Mouse (Mus musculus) midbrain, embryonic 11.5 days (tissue): ENCODE results near the gene Gm17655. TPM values are rescaled to one million over a fixed set of nuclear protein-coding genes. Genes with fewer than 3 reads are reported as not detected.
A peak's percentile ranks its signal among the peaks of the same experiment; 100 is the strongest.
"Not testable (repeated sequence)": the region's sequence is repeated elsewhere in the genome, so short reads cannot be mapped to it uniquely, and the experiment has no call there.

Source experiments
- ATAC-seq: fragments of 200-750 bp; cut with Nextera tagmentation; 2 replicates; pipeline ENCODE4 v1.8.0; 2017; ENCODE audit warnings: moderate TSS enrichment, moderate library complexity; ENCODE audit not compliant: low FRiP score
- DNase-seq: peaks from one replicate; pipeline ENCODE4 v3.0.0; 2015; ENCODE audit warnings: low spot score; ENCODE audit errors: missing footprints
- H3K27ac ChIP-seq: fragments of 300-500 bp; sonication (generic); 2 replicates; pipeline ENCODE4 v1.5.1; 2014; ENCODE audit warnings: low read depth, low read length
- H3K27me3 ChIP-seq: fragments of 300-500 bp; sonication (generic); 2 replicates; pipeline ENCODE4 v1.6.1; 2014; ENCODE audit warnings: mild to moderate bottlenecking, low read length, moderate library complexity, mixed read lengths; ENCODE audit not compliant: control insufficient read depth, insufficient read depth
- H3K36me3 ChIP-seq: fragments of 300-500 bp; sonication (generic); 2 replicates; pipeline ENCODE4 v1.6.1; 2014; ENCODE audit warnings: mild to moderate bottlenecking, low read length, moderate library complexity, mixed read lengths; ENCODE audit not compliant: control insufficient read depth, insufficient read depth
- H3K4me1 ChIP-seq: fragments of 300-500 bp; sonication (generic); 2 replicates; pipeline ENCODE4 v1.6.1; 2014; ENCODE audit warnings: low read length; ENCODE audit not compliant: control insufficient read depth, insufficient read depth
- H3K4me2 ChIP-seq: fragments of 300-500 bp; sonication (generic); 2 replicates; pipeline ENCODE4 v1.6.1; 2014; ENCODE audit warnings: mild to moderate bottlenecking, moderate library complexity
- H3K4me3 ChIP-seq: fragments of 300-500 bp; sonication (generic); 2 replicates; pipeline ENCODE4 v1.5.1; 2014; ENCODE audit warnings: low read depth, low read length
- H3K9ac ChIP-seq: fragments of 300-500 bp; sonication (generic); 2 replicates; pipeline ENCODE4 v1.6.1; 2014; ENCODE audit warnings: low read length
- H3K9me3 ChIP-seq: fragments of 300-500 bp; sonication (generic); 2 replicates; pipeline ENCODE4 v1.6.1; 2016; ENCODE audit warnings: low read length; ENCODE audit not compliant: control insufficient read depth
- WGBS: fragments of 180-500 bp; shearing (Covaris S2); extraction: QIAGEN DNeasy Blood & Tissue Kit; methylation state at CpG from one replicate; pipeline ENCODE4 v1.1.7; 2014; 5-methylcytosine and 5-hydroxymethylcytosine counted together
- polyA plus RNA-seq: library from polyadenylated mRNA; unstranded; fragments of >200 nt; fragmentation: Nextera tagmentation; extraction: Ambion mirVana; gene quantifications from 2 replicates; pipeline ENCODE4 v1.2.1, GENCODE M21; 2014

The Gm17655 gene
- polyA plus RNA-seq, 1 experiment from 2014 or later = 5.2 TPM

GRCm38 (mm10) chr5:110094847-110095213 lies 22.5 kb upstream of the Gm17655 start:
- DNase-seq = peak; percentile 92
- Histone ChIP-seq H3K9me3 (no peaks in the 10 kb centered on the region), H3K4me3 (peak overlapping the region; percentile 50), H3K27me3 (no peaks in the 10 kb centered on the region), H3K27ac (no peak overlapping the region), H3K9ac (peak overlapping the region; percentile 67), H3K4me2 (peak overlapping the region; percentile 74), H3K4me1 (peaks cover 2% of the 10 kb centered on the region; the same call in 1 of the 2 replicates), H3K36me3 (no peaks in the 10 kb centered on the region)
- 1% methylated on average over 4 of the region's 4 CpGs for WGBS
- peak; percentile 29 for ATAC-seq

GRCm38 (mm10) chr5:110094030-110094846 lies 21.9 kb upstream of the Gm17655 start, which contains the start of gene Gm35315:
Gm35315 (minus strand) TSS chr5:110094420.
- WGBS = 1% methylated on average over 25 of the region's 25 CpGs
- H3K4me3 ChIP-seq = peak within 1 kb of the TSS; percentile 50
- no peaks in the 10 kb centered on the region for H3K36me3 ChIP-seq
- no peak within 1 kb of the TSS; the same call in 1 of the 2 replicates for H3K27ac ChIP-seq
- peaks cover 2% of the 10 kb centered on the region; the same call in 1 of the 2 replicates for H3K4me1 ChIP-seq
- ATAC-seq (peak; percentile 98), DNase-seq (peak; percentile 97)
- peak within 1 kb of the TSS; percentile 74 for H3K4me2 ChIP-seq
- H3K9me3 ChIP-seq = no peaks in the 10 kb centered on the region
- H3K9ac ChIP-seq = peak within 1 kb of the TSS; percentile 67
- H3K27me3 ChIP-seq = no peaks in the 10 kb centered on the region

- 66% methylated on average over 2 of the region's 2 CpGs for WGBS
- no peak overlapping the region for H3K9ac ChIP-seq
- H3K4me1 ChIP-seq = peaks cover 2% of the 10 kb centered on the region; the same call in 1 of the 2 replicates
- no peaks in the 10 kb centered on the region for H3K27me3 ChIP-seq
- H3K27ac ChIP-seq = no peak overlapping the region
- DNase-seq = no peak
- ATAC-seq = no peak
- H3K4me3 ChIP-seq = no peak overlapping the region
- H3K36me3 ChIP-seq = no peaks in the 10 kb centered on the region
- no peaks in the 10 kb centered on the region for H3K9me3 ChIP-seq
- H3K4me2 ChIP-seq = no peak overlapping the region
Observed at GRCm38 (mm10) chr5:110091546-110091945, 19.2 kb upstream of the Gm17655 start.

- Histone ChIP-seq H3K9ac (no peak overlapping the region), H3K4me3 (no peak overlapping the region), H3K4me1 (no peaks in the 10 kb centered on the region), H3K4me2 (no peak overlapping the region), H3K9me3 (no peaks in the 10 kb centered on the region), H3K36me3 (no peaks in the 10 kb centered on the region), H3K27me3 (no peaks in the 10 kb centered on the region), H3K27ac (no peak overlapping the region)
- WGBS = 38% methylated on average over 14 of the region's 14 CpGs
- peak; percentile 35 for DNase-seq
- ATAC-seq = no peak
Observed at GRCm38 (mm10) chr5:110086161-110086866, 14.0 kb upstream of the Gm17655 start.

GRCm38 (mm10) chr5:110082961-110083360 lies 10.6 kb upstream of the Gm17655 start:
- H3K9me3 ChIP-seq = peaks cover 8% of the 10 kb centered on the region; the same call in 1 of the 2 replicates
- H3K9ac ChIP-seq = no peak overlapping the region
- no peak overlapping the region for H3K4me2 ChIP-seq
- no peaks in the 10 kb centered on the region for H3K4me1 ChIP-seq
- 88% methylated on average over 4 of the region's 4 CpGs for WGBS
- H3K27me3 ChIP-seq = no peaks in the 10 kb centered on the region
- no peak overlapping the region for H3K4me3 ChIP-seq
- peak; percentile 64 for DNase-seq
- H3K27ac ChIP-seq = no peak overlapping the region
- no peaks in the 10 kb centered on the region for H3K36me3 ChIP-seq
- ATAC-seq = no peak

- peak overlapping the region; percentile 52 for H3K4me3 ChIP-seq
- no peaks in the 10 kb centered on the region for H3K4me1 ChIP-seq
- peak overlapping the region; percentile 64 for H3K9ac ChIP-seq
- no peaks in the 10 kb centered on the region; the same call in 1 of the 2 replicates for H3K9me3 ChIP-seq
- peak; percentile 96 for DNase-seq
- H3K36me3 ChIP-seq = no peaks in the 10 kb centered on the region
- peak overlapping the region; percentile 54; the same call in 1 of the 2 replicates for H3K27ac ChIP-seq
- H3K4me2 ChIP-seq = peak overlapping the region; percentile 50
- no peaks in the 10 kb centered on the region for H3K27me3 ChIP-seq
- ATAC-seq = peak; percentile 98
- WGBS = 4% methylated on average over 19 of the region's 19 CpGs
Observed at GRCm38 (mm10) chr5:110057637-110058408, 14.5 kb downstream of the Gm17655 start.

GRCm38 (mm10) chr5:110023694-110024427 lies 48.5 kb downstream of the Gm17655 start:
- not testable (repeated sequence) for H3K9me3 ChIP-seq, H3K36me3 ChIP-seq, H3K4me1 ChIP-seq, H3K27me3 ChIP-seq
- ATAC-seq (peak; percentile 96), DNase-seq (peak; percentile 94)
- Histone ChIP-seq H3K9ac (peak overlapping the region; percentile 59), H3K27ac (peak overlapping the region; percentile 5; the same call in 1 of the 2 replicates), H3K4me2 (peak overlapping the region; percentile 32), H3K4me3 (peak overlapping the region; percentile 12; the same call in 1 of the 2 replicates)
- WGBS = 36% methylated on average over 8 of the region's 8 CpGs

- ATAC-seq (peak; percentile 90), DNase-seq (peak; percentile 81)
- no peaks in the 10 kb centered on the region for H3K36me3 ChIP-seq
- peak overlapping the region; percentile 12 for H3K4me3 ChIP-seq
- peak overlapping the region; percentile 5; the same call in 1 of the 2 replicates for H3K27ac ChIP-seq
- H3K4me1 ChIP-seq = no peaks in the 10 kb centered on the region
- WGBS = 31% methylated on average over 9 of the region's 9 CpGs
- no peaks in the 10 kb centered on the region for H3K9me3 ChIP-seq
- H3K4me2 ChIP-seq = peak overlapping the region; percentile 32
- H3K9ac ChIP-seq = peak overlapping the region; percentile 59
- H3K27me3 ChIP-seq = no peaks in the 10 kb centered on the region
Observed at GRCm38 (mm10) chr5:110023273-110023672, 49.0 kb downstream of the Gm17655 start.
